Mouse (Mus musculus): ENCODE data around the gene Ftsj3.
"Not testable (repeated sequence)": the region's sequence is repeated elsewhere in the genome, so short reads cannot be mapped to it uniquely, and the experiment has no call there.

- not testable (repeated sequence) for TF ChIP-seq GATA1, TAL1 (IDR thresholded peaks at IDR 0.05; ENCODE audit: low read length)
Measured at GRCm38 (mm10) chr11:106233978-106234377, 21.9 kb downstream of the Ftsj3 start.

All from erythroblast, embryonic 14.5 days (primary cell).